Mouse (Mus musculus) left cerebral cortex, postnatal 10 days (tissue): ENCODE data around the gene Nkrf. TPM values are rescaled to one million over a fixed set of nuclear protein-coding genes. Genes with fewer than 3 reads are reported as not detected.
"Not testable (repeated sequence)": the region's sequence is repeated elsewhere in the genome, so short reads cannot be mapped to it uniquely, and the experiment has no call there.

ENCODE experiments used
- DNase-seq, 2 experiments: peaks; one replicate each; pipeline ENCODE4 v3.0.0; 2021 to 2022; ENCODE audit warnings: low spot score in 2 of 2, mixed read lengths in 1 of 2; ENCODE audit errors: extremely low spot score in 1 of 2
- intact Hi-C: fragments of 180-260 bp; cut with DNase I; formaldehyde crosslinking; loops from one replicate; pipeline ENCODE4 v1.15.1; 2025
- total RNA-seq, 2 experiments: library from RNA; stranded (reverse); gene quantifications; 2 replicates each; pipeline ENCODE4 v1.2.3; 2021

The Nkrf gene
- total RNA-seq, result 10 to 100 TPM; 30.8 to 31.0 TPM

DNA sequence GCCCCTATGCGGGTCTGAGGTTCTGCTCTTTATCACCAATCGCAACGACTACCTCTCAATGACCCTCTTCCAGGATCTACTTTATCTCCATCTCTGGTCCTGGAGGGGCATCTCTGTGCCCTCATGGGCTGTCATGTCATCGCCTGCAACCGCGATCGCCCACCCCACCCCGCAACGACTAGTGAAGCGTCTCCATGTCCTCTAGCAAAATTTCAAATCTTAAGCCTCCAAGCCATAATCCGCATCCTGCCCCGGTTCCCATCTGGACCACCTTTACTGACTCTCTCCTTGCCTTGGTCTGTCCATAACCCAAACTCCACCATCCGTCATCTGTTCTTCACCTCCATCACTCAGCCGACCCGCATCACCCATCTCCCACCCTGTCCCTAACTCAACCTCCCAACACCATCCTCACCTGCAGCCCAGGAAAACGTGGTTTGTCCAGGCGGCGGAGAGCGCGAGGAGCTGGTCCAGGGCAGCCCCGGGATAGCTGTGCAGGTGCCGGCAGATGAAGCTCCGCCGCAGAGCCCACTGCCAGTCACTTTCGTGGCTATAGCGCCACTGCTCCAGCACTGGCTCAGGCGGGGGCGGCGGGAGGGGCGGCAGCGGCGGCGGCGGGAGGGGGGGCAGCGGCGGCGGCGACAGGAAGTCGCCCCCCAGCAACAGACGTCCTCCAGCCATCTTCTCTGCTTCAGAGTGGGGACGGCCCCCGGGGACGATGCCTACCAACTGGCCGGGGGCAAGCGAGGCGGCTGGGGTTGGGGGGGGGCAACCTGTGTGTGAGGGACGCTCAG, at the start of gene Nkrf:
TSS of gene Nkrf (minus strand) at position 579 of the 794 bp plus-strand sequence.
- intact Hi-C loops, result loop anchor here (5.0 kb wide), 1 partner anchor 70 kb away; no protein-coding TSS in a partner anchor
- DNase-seq, result peak; percentile 12 to 62

DNA sequence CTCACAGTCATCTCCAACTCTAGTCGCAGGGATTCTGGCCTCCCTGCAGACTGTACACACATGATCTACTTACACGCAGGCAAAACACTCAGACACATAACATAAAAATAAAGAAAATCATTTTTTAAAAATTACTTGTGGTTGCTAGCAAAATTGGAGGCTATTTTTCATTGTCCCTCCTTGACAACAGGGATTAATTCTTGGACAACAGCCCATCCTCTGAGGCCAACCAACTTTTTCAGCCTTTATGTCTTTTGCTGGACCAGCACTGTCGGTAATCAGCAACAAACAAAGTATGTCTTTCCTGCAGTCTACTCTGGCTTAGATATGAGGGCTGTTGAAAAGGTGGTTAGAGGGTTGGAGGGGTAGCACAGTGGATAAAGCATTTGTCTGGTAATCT, 38.4 kb upstream of the Nkrf start:
- intact Hi-C loops, result no loop called here

DNA sequence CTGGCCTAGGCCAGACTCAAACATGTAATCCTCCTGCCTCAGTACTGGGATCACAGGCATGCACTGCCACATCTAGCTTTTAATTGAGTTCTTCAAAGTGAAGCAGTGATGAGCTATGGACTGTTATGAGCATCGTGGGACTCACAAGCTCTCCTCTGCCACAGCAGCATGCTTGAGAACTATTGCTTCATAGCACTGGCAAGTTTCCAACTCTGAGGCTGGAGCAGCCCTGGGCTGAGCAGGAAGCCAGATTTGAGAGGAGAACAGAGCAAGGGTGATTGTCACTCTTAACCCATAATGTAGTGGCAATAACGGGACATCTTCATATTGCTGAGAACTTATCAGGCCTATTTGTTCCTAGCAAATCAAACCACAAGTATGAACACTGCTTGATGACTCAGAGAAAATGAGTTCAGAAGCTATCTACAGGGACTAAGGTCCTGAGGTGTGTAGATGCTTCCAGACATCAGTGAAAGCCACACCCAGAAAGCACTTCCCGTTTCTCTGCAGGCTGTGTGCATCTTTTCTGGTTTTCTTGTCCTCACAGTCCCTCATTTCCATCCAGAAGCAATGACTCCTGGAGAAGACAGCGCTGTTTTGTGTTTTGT, 37.2 kb upstream of the Nkrf start:
- intact Hi-C loops, result no loop called here
- peak in 1 of 2 experiments; percentile 39 for DNase-seq

More for the DNA sequence above, 38.4 kb upstream of the Nkrf start:
- DNase-seq, result no peak

DNA sequence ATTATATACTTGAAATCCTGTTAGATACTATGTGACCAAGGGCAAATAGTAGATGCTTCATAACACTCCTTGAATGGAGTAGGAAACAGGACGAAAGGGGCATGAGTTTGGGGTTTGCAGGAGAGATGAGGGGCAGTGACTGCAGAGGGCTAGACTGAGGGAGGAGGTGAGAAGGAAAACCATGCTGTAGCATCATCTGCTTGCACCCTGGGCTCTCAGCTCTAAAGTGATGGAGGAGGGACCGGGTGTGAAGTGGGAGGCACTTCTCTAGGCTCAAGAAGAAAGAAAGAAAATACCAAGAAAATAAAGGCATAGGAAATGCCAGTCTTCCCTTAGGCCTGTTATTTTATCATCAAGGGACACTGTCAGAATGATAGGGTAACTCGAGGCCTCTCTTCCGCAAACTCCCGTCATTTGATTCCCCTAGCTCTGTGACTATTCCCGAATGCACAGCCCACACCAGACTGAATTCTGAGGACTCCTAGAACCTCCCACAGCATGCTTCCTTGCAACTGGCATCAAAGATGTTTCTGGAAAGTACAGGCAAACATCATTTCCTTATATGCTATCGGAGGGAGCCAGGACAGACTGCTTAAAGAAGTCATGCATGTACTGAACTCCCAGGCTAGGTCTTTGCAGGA, 32.7 kb upstream of the Nkrf start:
- no peak for DNase-seq
- intact Hi-C loops, result no loop called here

DNA sequence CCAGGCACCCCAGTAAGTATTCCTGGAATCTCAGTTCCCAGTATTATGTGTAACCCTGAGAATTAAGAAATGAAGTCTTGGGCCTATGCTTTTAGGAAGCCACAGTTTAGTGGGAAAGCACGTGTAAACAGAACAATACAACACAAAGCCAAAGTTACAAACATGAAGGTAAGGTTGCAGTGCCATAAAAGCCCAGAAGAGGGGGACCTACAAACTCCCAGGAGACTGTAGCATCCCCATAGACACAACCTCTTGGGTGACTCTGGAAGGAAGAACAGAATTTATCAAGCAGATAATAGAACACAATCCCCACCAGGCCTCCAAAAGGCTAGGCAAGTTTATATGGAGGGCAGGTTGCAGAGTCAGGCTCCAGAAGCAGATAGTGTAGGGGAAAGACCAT, 27.9 kb upstream of the Nkrf start:
- no peak for DNase-seq
- intact Hi-C loops, result loop anchor here (2.0 to 5.0 kb wide), 2 partner anchors 92 to 112 kb away; no protein-coding TSS in a partner anchor

DNA sequence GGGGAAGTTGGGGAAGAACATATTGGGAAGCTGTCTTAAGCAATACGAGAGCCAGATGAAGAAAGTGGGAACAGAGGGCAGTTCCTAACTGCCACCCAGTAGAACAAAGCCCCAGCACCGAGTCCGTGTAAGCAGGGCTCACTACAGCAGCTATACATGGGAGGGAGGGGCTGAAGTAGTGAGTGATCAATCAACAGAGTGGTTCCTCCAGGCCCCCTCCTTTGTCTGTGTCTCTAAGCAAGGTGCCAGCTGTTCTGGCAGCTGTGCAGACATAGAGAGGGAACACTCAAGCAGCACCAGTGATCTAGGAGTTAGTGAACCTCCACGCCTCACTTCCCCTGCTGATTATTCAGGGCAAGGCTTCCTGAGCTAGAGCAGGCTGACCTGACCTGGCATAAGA, 27.0 kb upstream of the Nkrf start:
- intact Hi-C loops, result loop anchor here (2.0 to 5.0 kb wide), 2 partner anchors 93 to 113 kb away; no protein-coding TSS in a partner anchor
- DNase-seq, result no peak

DNA sequence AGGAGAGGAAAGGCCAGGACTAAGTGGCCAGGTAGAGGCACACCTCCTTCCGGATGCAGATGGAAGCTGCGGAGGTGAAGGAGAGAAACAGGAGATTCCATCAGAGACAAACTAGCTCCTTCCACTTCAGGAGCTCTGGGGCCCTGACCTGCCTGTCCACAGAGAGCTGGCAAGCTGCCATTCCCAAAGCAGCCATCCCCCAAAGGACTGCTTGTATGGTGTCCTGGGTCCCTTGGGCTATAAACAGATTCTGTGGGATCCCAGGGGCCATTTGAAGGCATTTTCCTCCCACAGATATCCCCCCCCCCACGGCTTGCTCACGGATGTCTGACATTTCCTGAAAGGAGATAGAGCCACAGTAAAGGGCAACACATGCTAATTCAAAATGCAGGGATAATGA, 26.1 kb upstream of the Nkrf start:
- peak in 1 of 2 experiments; percentile 38 for DNase-seq
- intact Hi-C loops, result no loop called here

DNA sequence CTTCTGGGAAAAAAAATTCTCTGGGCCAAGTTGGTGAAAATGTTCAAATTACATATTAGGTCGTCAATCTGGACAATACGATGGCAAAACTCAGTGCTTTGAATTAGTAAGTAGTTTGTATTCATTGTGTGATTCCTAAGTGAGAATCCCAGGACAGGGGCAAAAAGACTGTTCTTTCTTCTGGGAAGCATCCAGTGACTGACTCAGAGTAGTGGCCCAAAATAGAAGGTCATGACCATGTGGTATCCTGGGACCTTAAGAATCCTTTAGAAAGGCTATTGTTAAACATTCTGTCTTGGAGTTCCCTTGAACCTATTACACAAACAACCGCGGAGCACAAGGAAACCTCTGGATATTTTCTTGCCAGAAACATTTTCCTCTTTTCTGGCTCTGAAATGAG, 18.6 kb upstream of the Nkrf start:
- intact Hi-C loops, result no loop called here
- DNase-seq, result no peak

DNA sequence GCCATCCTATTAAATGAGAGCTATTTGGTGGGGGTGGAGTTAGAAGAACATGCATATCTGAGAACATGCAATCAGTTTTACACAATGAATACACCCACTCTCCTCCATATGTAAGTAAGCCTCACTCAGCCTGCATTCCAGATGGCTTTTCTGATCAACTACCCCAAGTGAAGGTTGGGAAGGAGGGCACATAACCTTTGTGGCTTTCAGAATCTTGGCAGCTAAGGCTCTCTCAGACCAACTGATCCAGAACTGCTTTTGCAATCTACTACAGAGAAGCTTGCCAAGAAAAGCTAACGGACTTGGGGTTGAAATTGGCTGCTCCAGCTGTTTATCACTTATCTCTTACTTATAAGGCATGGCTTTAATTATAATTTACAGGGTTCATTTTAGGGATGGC, 15.1 kb upstream of the Nkrf start:
- intact Hi-C loops, result no loop called here
- DNase-seq, result no peak

DNA sequence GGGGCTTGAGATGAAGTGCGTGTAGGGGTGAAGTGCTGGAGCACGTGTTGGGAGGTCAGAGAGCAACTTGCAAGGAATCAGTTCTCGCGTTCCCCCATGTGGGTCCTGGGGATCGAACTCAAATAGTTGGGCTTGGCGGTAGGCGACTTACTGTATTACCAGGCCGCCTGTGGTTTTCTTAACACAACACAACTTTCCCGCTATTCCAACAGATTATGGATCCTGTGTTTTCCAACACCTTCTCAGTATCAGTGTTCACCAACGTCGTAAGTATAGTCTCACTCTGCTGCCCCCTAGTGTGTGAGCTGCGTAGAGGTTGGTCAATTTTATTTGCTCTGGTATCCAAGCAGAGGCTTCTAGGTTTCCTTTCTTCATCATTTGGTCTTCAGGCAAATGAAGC, 8.6 kb upstream of the Nkrf start:
- intact Hi-C loops, result no loop called here
- DNase-seq, result peak in 1 of 2 experiments; percentile 43

DNA sequence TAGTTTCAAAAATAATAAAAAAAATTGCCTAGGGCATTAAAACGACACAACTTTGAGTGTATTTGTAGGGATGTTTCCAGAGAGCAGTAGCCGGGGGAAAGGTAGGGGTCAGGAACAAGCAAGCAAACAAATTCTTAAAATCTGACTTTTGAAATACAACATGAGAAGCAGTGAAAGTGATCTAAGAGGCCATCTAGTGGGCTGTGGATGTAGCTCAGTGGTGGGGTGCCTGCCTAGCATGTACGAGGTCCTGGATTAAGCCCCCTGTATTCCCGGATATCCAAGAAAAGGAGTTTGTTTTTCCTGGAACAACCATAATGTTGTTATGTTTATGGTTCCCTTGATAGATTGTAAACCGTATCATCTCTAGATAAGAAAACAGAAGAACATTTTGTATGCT, 3.8 kb upstream of the Nkrf start:
- intact Hi-C loops, result loop anchor here (5.0 kb wide), 1 partner anchor 144 kb away; no protein-coding TSS in a partner anchor
- no peak for DNase-seq

DNA sequence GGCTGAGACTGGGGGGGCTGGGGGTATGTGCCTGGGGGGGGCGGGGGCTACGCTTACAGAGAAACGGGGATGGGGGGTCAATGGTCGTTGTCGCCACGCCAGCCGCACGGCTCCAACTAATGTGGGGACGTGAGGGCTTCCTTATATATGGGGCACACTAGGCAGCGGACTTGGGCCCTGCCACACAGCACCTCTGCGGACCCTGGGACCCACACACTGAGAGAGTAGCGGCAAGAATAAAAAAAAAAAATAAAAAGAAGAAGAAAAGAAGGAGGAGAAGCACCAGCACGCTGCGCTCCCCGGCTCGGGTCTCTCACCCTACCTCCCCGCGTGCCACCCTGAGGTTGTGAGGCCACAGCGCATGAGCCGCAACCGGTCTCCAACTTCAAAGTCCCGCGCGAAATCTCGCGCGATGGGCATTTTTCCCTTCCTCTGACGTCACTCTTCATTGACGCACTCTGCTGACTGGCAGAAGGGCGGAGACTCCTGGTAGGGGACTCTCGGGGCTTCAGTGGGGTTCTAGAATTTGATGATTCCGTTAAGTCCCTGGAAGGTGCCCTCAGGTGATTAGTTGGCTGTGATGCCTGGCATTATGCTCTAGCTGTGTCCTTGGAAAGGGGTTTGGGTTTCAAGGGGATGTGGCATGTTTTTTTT, 543 bp upstream of the Nkrf start:
- intact Hi-C loops, result loop anchor here (5.0 kb wide), 1 partner anchor 71 kb away; no protein-coding TSS in a partner anchor
- peak; percentile 90 to 93 for DNase-seq

DNA sequence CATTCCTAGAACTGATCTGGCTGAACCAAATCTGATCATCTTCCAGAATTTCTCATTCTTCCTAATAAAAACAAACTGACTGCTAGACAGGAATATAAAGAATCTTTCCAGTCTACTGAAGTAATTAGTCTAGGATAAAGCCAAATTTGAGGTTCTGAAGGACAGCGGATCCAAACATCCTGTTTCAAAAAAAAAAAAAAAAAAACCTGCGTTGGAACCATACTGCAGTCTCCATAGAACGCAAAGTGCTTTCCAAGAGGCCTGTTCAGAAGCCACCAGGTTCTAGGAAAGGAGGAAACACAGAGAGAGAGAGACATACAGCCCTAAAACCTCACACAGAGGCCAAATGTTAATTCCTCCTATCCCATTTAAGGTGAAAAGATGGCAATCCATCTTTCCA, 1.0 kb downstream of the Nkrf start:
- intact Hi-C loops, result loop anchor here (5.0 kb wide), 1 partner anchor 69 kb away; no protein-coding TSS in a partner anchor
- DNase-seq, result no peak

DNA sequence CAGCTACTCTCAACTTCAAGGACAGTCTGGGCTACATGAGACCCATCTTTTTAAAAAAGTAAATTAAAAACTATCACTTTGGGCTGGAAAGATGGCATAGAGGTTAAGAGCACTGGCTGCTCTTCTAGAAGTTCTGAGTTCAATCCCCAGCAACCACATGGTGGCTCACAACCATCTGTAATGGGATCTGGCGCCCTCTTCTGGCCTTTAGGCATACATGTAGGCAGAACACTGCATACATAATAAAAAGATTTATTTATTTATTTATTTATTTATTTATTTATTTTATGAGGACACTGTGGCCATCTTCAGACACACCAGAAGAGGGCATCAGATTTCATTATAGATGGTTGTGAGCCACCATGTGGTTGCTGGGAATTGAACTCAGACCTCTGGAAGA, 3.8 kb downstream of the Nkrf start:
- intact Hi-C loops, DNase-seq: not testable (repeated sequence)

DNA sequence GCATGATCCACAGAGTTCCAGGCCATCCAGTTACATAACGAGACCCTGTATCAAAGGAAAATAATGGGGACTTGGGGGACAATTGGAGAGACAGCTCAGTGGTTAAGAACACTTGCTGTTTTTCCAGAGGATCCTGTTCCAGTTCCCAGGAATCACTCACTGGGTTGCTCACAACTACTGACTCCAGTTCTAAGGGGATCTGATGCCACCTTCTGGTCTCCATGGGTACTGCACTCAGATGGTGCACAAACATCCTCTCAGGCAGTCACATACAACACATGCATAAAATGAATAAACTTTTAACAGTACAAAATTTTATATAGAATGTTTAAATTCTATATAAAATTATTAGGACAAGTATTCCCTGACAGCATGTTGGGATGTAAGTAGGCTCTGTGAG, 18.0 kb downstream of the Nkrf start:
- intact Hi-C loops, result no loop called here
- DNase-seq, result no peak

DNA sequence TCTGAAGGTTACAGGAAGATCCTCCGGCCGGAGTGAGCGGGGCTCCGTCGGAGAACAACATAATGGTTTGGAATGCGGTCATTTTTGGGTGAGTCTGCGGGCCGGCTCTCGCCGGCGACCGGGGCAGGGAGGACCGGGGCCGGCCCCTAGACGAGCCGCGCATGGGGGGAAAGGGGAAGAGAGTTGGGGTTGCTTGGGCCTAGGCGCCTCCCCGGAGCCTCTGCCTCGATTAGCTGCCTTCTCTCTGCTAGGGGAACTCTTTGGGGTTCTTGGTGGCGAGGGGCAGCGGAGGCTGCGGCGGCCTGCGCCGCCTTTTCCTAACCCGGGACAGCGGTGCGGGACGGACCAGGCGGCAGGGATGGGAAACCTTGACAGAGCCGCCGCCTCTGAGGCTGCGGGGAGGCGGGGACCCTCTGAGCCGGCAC, 28.0 kb downstream of the Nkrf start:
- DNase-seq, result no peak
- intact Hi-C loops, result no loop called here

DNA sequence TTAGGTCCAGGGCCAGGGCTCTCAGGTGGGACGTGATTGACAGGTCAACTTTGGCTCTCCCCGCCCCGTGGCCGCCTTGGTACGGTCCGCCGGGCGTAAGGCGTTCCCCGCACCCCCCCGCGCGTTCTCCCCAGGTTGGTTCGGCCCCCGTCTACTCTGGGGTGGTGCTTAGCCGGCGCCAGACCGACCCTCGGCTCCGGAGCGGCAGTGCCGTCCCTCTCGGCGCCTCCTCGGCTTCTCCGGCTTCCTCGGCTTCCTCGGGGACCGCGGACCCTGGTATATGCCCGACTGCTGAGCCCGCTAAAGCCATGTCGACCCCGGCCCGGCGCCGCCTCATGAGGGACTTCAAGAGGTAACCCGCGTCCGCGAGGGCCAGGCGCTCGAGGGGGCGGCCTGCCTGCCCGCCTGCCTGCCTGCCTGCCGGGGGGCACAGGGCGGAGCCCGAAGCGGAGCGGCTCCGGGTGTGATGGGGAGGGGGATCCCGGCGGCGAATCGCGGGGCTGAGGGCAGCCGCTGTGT, 28.5 kb downstream of the Nkrf start:
- intact Hi-C loops, result no loop called here
- peak; percentile 73 to 93 for DNase-seq

DNA sequence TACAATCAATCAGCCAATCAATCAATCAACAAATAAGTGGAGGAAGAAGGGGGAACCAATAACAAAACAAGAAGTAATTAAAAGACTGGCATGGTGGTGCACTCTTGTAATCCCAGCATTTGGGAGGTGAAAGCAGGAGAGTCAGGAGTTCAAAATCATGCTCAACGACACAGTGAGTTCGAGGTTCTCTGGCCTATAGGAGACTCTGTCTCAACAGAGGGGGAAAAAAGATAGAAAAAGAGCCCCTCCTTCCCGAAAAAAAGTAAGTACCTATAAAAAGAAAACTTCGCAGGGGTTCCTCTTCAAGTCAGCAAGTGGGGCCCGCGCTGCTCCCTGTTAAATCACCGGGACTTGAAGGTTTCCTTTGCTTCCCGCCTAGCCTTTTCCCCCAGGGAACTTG, 28.9 kb downstream of the Nkrf start, which contains the start of the genes Ube2a and C330007P06Rik:
TSS of gene Ube2a (plus strand) at position 136 of the 400 bp plus-strand sequence.
TSS of gene C330007P06Rik (minus strand) at position 347 of the 400 bp plus-strand sequence.
- no peak for DNase-seq
- intact Hi-C loops, result no loop called here

DNA sequence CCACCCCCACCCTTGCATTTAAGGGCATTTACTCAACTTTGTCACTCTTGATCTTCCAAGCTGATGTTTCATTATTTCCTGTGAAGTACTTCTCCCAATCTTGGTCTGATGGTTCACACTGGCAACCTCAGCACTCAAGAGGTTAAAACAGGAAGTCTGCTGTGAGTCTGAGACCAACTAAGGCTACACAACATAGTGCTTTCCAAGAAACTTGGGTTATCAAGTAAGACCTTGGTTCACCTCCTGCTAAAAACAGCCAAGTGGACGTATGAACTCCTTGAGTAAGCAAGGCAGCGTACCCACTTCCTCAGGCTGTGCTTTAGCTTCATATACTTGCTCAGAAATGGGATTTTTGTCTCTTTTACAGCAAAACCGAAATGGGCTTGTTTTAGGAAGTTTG, 32.3 kb downstream of the Nkrf start:
- intact Hi-C loops, result no loop called here
- DNase-seq, result no peak
